Mouse (Mus musculus): ENCODE measurements around the gene Orai3. TPM values are rescaled to one million over a fixed set of nuclear protein-coding genes. Genes with fewer than 3 reads are reported as not detected.

The Orai3 gene
- total and polyA plus RNA-seq, 2 experiments, result 10.2 to 21.1 TPM

DNA sequence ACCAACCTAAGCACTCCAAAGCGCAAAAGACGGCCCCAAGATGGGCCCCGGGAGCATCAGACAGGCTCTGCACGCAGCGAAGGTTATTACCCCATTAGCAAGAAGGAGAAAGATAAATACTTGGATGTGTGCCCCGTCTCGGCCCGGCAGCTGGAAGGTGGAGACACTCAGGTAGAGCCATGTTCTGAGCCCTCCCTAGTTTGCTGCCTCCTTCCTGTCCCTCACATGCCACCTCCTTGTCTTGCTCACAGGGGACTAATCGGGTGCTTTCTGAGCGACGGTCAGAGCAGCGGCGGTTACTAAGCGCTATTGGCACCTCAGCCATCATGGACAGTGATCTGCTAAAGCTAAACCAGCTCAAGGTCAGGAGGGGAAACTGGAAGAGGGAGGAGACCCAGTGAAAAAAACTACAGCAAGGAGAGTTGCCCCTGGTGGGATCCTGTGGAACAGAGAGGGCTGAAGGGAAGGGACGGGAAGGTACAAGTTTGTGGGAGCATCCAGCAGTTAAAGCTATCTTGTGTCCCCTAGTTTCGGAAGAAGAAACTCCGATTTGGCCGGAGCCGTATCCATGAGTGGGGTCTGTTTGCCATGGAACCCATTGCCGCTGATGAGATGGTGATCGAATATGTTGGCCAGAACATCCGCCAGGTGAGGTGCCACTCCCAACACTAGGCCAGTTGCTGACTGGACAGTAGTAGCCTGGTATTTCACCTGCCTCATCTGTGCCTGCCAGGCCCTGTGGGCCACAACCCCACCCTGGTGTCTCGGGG lies 27.6 kb downstream of the Orai3 start:
- no peak overlapping the region for H3K9ac ChIP-seq (ENCODE audit: low read depth, low read length)
- no peaks in the 10 kb centered on the region for H3K27me3 ChIP-seq (ENCODE audit: control insufficient read depth, insufficient read depth, low read length)
- WGBS, result 91% methylated on average over 23 of the region's 23 CpGs
- TF ChIP-seq POLR2A (IDR thresholded peaks at IDR 0.05; ENCODE audit: extremely low read depth, insufficient read depth, low read length) (no peak), CTCF (IDR thresholded peaks at IDR 0.05; ENCODE audit: low read depth, low read length) (no peak)
- no peak for DNase-seq (ENCODE audit: extremely low read depth, low read depth, low spot score)
- no peak overlapping the region for H3K4me3 ChIP-seq (ENCODE audit: insufficient read depth, low read depth, low read length)
- H3K36me3 ChIP-seq (ENCODE audit: control insufficient read depth, insufficient read depth, low read length), result peaks cover 23% of the 10 kb centered on the region
- H3K4me1 ChIP-seq (ENCODE audit: control insufficient read depth, insufficient read depth, low read length), result peaks cover 10% of the 10 kb centered on the region
- peaks cover 13% of the 10 kb centered on the region for H3K79me2 ChIP-seq (ENCODE audit: control insufficient read depth, insufficient read depth, low read length)
- no peak overlapping the region for H3K27ac ChIP-seq (replicated peaks; ENCODE audit: insufficient read depth, low read depth, low read length)

DNA sequence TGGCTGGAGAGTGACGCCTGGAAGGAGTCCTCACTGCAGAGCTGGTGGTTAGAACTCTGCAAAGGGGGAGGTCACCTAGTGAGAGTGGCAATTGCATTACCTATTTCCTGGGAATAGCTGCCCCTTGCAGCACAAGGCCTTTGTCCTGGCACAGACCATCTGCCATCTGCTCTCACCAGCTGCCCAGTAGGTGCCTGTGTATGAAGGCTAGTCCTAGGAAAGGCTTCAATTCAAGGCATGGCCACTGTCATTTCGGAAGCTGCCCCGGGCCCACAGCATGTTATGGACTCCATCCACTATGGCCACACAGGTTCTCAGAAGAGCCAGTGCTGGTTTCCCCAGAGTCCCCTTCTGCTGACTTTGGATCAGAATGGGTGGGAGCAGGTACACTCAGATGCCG lies 29.0 kb downstream of the Orai3 start:
- peaks cover 16% of the 10 kb centered on the region for H3K36me3 ChIP-seq (ENCODE audit: control insufficient read depth, insufficient read depth, low read length)

DNA sequence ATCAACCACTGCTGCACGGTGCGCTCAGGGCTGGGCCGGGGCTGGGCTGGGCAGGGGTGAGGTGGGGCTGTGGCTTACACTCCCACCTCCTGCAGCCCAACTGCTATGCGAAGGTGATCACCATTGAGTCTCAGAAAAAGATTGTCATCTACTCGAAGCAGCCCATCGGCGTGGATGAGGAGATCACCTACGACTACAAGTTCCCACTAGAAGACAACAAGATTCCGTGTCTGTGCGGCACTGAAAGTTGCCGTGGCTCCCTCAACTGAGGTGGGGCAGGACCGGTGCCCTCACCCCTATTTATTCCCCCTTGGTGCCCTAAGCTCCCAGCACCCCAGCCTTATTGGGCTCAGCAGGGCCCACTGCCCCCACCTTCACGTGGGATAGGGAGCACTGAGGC lies 29.6 kb downstream of the Orai3 start:
- 92% methylated on average over 13 of the region's 13 CpGs for WGBS
- peaks cover 12% of the 10 kb centered on the region; the same call in 1 of the 2 replicates for H3K36me3 ChIP-seq (ENCODE audit: control insufficient read depth, insufficient read depth, low read length)

More for the DNA sequence above, 29.0 kb downstream of the Orai3 start:
- no peak overlapping the region for H3K4me3 ChIP-seq (ENCODE audit: insufficient read depth, low read depth, low read length)
- H3K4me1 ChIP-seq (ENCODE audit: control insufficient read depth, insufficient read depth, low read length), result peaks cover 11% of the 10 kb centered on the region
- WGBS, result 89% methylated on average over 4 of the region's 4 CpGs
- H3K79me2 ChIP-seq (ENCODE audit: control insufficient read depth, insufficient read depth, low read length), result peaks cover 13% of the 10 kb centered on the region
- no peak for DNase-seq (ENCODE audit: extremely low read depth, low read depth, low spot score)
- H3K27me3 ChIP-seq (ENCODE audit: control insufficient read depth, insufficient read depth, low read length), result no peaks in the 10 kb centered on the region
- TF ChIP-seq CTCF (IDR thresholded peaks at IDR 0.05; ENCODE audit: low read depth, low read length) (no peak), POLR2A (IDR thresholded peaks at IDR 0.05; ENCODE audit: extremely low read depth, insufficient read depth, low read length) (no peak)
- no peak overlapping the region for H3K9ac ChIP-seq (ENCODE audit: low read depth, low read length)
- H3K27ac ChIP-seq (replicated peaks; ENCODE audit: insufficient read depth, low read depth, low read length), result no peak overlapping the region

DNA sequence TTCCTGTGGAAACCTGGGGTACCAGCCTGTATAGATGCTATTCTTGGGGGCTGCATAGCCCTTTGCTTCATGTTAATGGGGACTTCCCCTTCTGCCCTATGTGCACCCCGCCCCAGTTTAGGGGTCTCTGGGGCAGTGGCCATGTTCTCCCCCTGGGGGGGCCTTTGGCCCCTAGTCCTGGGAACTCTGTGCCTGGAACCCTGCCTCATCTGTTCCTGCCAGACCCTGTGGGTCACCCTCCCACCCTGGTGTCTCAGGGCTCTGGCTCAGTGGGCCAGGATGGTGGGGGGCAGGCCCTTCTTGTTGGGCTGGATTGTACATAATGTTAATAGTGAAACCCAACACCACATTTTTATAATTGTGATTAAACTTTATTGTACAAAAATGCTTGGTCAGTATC lies 30.1 kb downstream of the Orai3 start:
- Histone ChIP-seq H3K9ac (ENCODE audit: low read depth, low read length) (no peak overlapping the region), H3K36me3 (ENCODE audit: control insufficient read depth, insufficient read depth, low read length) (peaks cover 11% of the 10 kb centered on the region; the same call in 1 of the 2 replicates), H3K79me2 (ENCODE audit: control insufficient read depth, insufficient read depth, low read length) (peaks cover 13% of the 10 kb centered on the region), H3K4me1 (ENCODE audit: control insufficient read depth, insufficient read depth, low read length) (peaks cover 11% of the 10 kb centered on the region), H3K27me3 (ENCODE audit: control insufficient read depth, insufficient read depth, low read length) (no peaks in the 10 kb centered on the region), H3K4me3 (ENCODE audit: insufficient read depth, low read depth, low read length) (no peak overlapping the region), H3K27ac (replicated peaks; ENCODE audit: insufficient read depth, low read depth, low read length) (no peak overlapping the region)
- WGBS, result 81% methylated on average over 1 of the region's 1 CpGs
- no peak for TF ChIP-seq POLR2A (IDR thresholded peaks at IDR 0.05; ENCODE audit: extremely low read depth, insufficient read depth, low read length)
- no peak for TF ChIP-seq CTCF (IDR thresholded peaks at IDR 0.05; ENCODE audit: low read depth, low read length)
- DNase-seq (ENCODE audit: extremely low read depth, low read depth, low spot score), result no peak

More for the DNA sequence above, 29.6 kb downstream of the Orai3 start:
- peaks cover 11% of the 10 kb centered on the region for H3K4me1 ChIP-seq (ENCODE audit: control insufficient read depth, insufficient read depth, low read length)
- no peak for DNase-seq (ENCODE audit: extremely low read depth, low read depth, low spot score)
- TF ChIP-seq CTCF (IDR thresholded peaks at IDR 0.05; ENCODE audit: low read depth, low read length) (no peak), POLR2A (IDR thresholded peaks at IDR 0.05; ENCODE audit: extremely low read depth, insufficient read depth, low read length) (no peak)
- H3K4me3 ChIP-seq (ENCODE audit: insufficient read depth, low read depth, low read length), result no peak overlapping the region
- peaks cover 13% of the 10 kb centered on the region for H3K79me2 ChIP-seq (ENCODE audit: control insufficient read depth, insufficient read depth, low read length)
- no peak overlapping the region for H3K9ac ChIP-seq (ENCODE audit: low read depth, low read length)
- H3K27ac ChIP-seq (replicated peaks; ENCODE audit: insufficient read depth, low read depth, low read length), result no peak overlapping the region
- no peaks in the 10 kb centered on the region for H3K27me3 ChIP-seq (ENCODE audit: control insufficient read depth, insufficient read depth, low read length)

DNA sequence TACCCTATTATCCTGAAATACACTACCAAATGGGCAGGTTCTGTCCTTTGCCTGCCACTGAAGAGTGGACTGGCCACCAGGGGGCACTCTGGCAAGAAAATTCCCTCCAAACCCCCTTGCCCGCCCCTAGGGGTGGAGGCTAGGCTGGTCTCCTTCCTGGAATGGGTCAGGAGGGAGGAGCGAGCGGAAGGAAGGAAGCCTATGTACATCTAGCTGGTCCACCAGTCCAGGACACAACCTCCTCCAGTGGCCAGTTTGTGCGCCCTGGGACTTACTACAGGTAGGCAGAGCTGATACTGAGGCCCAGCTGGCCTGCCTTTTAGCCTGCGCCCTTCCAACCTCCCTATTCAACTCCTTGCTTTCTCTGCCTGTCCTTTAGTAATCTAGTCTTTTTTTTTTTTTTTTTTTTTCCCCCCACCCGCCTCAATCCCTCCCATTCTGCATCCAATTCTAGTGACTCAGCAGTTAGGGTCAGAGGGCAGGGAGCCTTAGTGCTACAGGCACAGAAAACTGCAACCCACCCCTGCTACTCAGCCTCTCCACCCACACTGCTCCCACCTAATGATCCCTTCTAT lies 30.9 kb downstream of the Orai3 start, which contains the start of gene Hsd3b7:
TSS of gene Hsd3b7 (plus strand) at position 170 of the 575 bp plus-strand sequence.
- peak within 1 kb of the TSS; percentile 77 for H3K9ac ChIP-seq (ENCODE audit: low read depth, low read length)
- TF ChIP-seq CTCF (IDR thresholded peaks at IDR 0.05; ENCODE audit: low read depth, low read length), result peak; percentile 94
- TF ChIP-seq POLR2A (IDR thresholded peaks at IDR 0.05; ENCODE audit: extremely low read depth, insufficient read depth, low read length), result peak; percentile 94
- H3K27ac ChIP-seq (replicated peaks; ENCODE audit: insufficient read depth, low read depth, low read length), result peak within 1 kb of the TSS; percentile 89
- peak; percentile 95 for DNase-seq (ENCODE audit: extremely low read depth, low read depth, low spot score)
- peaks cover 11% of the 10 kb centered on the region for H3K4me1 ChIP-seq (ENCODE audit: control insufficient read depth, insufficient read depth, low read length)
- H3K4me3 ChIP-seq (ENCODE audit: insufficient read depth, low read depth, low read length), result peak within 1 kb of the TSS; percentile 70
- H3K27me3 ChIP-seq (ENCODE audit: control insufficient read depth, insufficient read depth, low read length), result no peaks in the 10 kb centered on the region
- H3K79me2 ChIP-seq (ENCODE audit: control insufficient read depth, insufficient read depth, low read length), result peaks cover 13% of the 10 kb centered on the region
- H3K36me3 ChIP-seq (ENCODE audit: control insufficient read depth, insufficient read depth, low read length), result peaks cover 8% of the 10 kb centered on the region; the same call in 1 of the 2 replicates
- WGBS, result 7% methylated on average over 6 of the region's 6 CpGs
